Mouse (Mus musculus) retina, postnatal 1 day (tissue): ENCODE measurements around the gene Proser3.
"Not testable (repeated sequence)": the region's sequence is repeated elsewhere in the genome, so short reads cannot be mapped to it uniquely, and the experiment has no call there.

Experiments used
- DNase-seq: peaks from one replicate; pipeline ENCODE4 v3.0.0-alpha.2; 2012

The Proser3 gene

DNA sequence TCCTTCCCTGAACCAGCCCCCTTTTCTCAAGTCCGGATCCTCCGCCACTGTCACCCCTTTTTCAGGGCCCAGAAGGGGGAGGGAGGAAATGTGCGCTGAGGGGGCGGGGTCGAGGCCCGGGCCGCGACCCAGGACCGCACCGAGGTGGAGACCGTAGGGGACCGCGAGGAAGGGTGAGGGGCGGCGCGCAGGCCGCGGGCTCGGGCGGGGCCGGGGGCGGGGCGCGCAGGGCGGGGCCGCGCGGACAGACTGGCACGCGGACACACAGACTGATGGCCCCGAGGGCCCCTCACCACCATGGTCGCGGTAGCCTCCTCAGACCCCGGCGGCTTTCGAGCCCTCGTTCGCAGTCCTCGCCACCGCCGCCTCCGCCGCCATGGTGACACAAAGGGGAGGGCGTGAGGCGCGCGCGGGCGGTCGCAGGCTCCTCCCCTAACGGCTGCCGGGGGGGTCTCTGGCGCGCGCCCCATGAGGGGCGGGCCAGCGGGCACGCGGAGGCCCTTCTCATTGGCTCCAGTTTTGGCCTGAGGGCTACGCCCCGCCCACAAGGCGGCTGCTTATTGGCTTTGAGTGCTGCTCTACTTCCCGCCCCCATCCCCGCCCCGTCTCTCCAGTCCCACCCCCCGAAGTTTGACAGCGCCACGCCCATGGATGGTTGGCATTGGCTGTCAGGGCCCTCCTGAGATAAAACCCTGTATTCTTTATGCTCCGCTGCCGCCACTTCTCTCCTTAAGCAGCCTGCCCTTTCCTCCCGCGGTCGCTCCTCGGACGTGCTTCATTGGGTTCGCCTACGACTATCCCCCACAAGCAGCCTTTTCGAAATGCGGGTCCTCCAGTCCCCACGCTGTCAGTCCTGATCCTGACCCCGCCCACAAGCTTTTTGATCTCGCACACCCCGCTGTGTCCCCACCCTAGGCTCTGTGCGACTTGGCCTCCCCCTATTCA, 17.2 kb downstream of the Proser3 start, which contains the start of gene Arhgap33:
TSS of gene Arhgap33 (minus strand) at position 428 of the 945 bp plus-strand sequence.
- peak; percentile 99 for DNase-seq

DNA sequence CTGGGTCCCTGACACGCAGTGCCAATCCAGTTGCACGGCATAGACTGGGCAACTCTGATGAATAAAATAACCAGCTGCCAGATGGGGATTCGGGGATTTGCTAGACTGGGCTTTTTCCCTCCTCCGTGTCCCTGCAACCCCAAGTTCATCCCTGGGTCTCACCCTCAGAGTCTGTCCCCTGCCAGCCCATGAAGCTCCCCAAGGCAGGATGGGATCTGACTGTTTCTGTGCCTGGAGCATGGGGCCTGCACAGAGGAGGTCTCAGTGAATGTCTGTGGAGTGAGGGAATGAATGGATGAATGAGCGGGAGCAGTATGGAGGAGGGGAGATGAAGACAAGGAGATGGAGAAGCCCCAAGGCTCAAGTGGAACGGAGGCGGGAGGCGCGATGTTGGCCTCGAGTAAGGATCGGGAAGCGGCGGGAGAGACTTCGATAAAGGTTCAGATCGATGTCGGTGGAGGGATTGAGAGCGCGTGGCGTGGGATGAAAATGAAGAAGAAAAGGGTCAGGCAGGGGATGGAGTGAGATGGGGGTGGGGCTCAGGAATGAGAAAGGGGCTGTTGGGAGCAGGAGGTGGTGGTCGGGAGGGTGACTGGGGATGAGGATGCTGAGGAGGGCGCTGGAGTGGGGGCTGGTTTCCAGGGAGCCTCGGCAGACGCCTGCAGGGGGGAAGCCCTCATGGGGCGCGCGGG, 18.0 kb downstream of the Proser3 start:
- DNase-seq = peak; percentile 55

DNA sequence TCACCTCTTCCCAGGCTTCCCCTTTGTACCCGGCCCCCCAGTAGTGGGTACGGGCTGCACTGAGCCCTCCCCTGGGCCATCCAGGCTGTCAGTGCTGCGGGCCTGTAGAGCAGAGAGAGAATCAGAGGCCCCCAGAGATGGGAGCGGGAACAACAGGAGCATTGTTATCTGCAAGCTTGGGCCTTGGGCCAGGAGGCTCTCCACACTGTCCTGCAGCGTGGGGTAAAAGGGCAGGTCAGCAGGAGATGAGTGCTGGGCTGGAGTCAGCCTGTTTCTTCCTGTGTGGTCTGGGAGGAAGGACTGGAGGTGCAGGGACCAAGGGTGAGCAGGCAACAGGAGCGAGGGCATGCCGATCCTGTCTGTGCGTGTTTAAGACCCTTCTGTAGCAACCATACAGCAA, 19.2 kb downstream of the Proser3 start:
- DNase-seq = peak; percentile 94

DNA sequence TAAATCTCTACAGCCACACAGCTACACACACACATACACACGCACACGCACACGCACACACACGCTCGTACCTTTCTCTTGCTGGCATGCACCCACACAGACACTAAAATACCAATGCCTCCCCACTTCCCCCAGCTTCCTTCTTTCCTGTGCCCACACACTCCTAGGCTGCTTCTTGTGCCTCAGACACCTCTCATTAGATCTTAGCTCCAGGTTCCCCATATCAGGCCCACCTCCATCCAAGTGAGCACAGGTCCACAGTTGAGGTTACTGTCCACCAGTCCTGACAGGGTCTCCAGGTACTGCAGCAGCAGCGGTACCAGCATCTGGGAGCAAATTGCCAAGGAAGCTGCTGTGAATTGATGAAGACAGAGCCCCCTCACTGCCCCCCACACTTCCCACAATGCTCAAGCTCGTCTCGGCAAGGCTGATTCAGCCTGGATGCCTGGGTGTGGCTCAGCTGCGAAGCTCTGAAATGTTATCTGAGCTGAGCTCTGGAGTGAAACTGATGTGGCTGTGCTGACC, 20.7 kb downstream of the Proser3 start:
- DNase-seq = no peak

DNA sequence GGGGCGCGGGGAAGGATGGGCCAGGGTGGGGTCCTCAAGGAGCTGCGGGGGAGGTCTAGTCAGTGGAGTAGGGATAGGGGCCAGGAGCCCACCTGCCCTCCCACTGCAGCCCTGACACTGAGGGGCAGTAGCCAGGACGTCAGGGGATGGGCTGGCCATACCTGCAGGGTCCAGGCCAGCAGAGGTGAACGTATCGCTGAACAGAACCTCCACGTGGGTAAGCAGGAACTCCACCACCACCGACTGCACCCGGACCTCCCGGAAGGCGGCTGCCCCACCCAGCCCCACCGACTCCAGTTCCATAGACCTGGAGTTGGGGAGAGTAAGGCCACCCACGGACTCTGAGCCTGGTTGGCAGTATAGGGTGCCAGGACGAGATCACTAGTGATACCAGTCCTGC, 25.1 kb downstream of the Proser3 start:
- no peak for DNase-seq

DNA sequence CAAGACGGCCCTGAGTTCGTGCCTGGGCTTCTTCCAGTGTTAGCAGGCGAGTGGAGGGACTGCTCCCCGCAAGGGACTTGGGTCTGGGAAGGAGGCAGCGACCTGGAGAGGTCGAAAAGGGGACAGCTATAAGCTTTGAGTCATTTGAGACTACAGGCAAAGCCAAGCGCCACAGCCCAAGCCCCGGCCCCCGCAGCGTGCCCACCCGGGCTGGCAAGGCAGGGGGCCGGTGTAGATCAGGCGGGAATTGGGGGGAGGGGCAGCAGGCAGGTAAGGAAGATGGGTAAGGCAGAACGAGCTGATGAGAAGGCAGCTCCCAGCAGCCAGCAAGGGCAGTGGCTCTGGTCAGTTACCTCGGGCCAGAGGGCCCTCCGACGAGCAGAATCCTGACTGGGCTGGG, 25.7 kb downstream of the Proser3 start:
- DNase-seq = no peak

DNA sequence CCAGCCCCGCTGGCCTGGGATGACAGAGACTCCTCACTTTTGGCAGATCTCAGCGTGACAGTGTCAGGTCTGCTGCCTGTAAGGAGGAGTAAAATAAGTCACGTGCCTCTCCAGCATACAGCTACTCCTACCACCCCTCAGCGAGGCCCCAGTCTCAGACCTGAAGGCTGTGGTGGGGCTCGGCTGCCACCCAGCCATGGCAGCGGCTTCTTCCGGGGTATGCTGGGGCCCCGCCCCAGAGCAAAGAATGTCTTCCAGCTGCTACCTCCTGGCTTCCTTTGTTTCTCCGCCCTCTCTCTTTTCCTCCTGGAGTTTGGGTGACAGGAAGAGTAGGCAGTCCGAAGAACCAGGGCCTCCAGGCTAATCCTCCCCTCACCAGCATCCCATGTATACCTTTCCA, 26.1 kb downstream of the Proser3 start:
- no peak for DNase-seq

DNA sequence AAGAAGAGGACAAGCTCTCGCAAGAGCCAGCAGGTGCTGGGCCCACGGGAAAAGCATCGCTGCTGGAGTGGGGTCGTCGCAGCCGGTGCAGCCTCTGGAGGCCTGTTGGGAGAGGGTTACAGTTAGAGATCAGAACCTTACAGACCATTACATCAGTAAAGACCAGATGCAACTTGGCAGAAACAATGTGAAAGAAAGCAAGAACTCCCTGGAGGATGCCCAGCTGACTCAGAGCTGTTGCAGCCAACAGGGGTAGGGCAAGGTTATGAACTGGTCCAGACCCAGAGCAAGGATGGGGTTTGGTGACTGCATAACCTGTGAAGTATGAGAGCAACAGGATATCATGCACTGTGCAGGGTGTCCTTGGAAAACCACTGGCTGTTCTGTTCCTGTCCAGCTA, 27.6 kb downstream of the Proser3 start:
- DNase-seq = no peak

DNA sequence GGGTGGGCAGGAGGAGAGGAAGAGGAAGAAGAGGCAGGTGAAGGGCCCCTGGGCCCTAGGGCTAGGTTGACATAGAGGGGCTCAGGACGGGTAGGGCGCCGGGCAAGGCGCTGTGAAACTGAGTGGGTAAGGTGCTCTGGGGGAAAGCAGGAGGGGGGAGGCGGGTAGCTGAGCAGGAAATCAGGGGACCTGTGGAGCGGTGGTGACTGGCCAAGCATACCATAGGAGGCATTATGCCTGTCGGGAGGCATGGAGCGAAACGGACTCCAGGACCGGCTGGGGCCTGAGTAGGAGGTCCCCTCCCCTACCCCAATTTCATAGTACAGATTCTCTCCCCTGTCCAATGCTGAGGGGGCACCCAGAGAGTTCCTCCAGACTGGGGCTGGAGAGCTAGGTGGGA, 29.2 kb downstream of the Proser3 start:
- no peak for DNase-seq

DNA sequence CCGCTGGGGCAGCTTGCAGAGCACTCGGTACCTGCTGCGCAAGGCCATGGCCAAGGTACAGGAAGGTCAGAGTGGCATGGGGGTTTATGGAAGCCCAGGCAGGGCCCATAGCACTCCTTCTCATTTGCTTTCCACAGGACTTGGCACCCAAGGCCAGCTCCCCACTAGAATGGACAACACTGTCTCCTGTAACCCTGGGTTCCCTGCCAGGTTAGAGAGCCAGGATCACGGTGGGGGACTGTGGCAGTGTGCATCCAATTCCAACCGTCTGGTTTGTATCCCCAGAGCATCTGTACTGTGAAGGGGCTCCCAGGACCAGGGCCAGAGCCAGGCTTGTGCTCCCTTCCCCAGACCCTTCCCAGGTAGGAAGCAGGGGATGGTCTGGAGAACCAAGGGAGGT, 31.2 kb downstream of the Proser3 start:
- no peak for DNase-seq

DNA sequence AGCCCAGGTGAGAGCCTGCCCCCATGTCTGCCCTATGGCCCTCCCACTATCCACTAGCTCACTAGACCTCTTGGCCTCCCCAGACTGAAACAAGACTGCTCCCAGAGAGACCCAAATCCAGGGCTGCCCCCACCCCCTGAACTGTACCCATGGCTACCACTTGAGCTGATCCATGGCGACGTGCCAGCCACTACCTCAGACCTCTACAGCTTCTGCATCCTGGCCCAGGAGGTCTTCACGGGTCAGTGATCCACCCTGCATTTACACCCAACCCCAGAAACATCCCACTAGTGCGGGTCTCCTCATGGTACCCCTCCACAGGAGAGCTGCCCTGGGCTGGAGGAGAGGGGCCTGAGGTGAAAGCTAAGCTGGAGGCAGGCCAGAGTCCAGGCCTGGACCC, 31.7 kb downstream of the Proser3 start:
- peak; percentile 57 for DNase-seq

DNA sequence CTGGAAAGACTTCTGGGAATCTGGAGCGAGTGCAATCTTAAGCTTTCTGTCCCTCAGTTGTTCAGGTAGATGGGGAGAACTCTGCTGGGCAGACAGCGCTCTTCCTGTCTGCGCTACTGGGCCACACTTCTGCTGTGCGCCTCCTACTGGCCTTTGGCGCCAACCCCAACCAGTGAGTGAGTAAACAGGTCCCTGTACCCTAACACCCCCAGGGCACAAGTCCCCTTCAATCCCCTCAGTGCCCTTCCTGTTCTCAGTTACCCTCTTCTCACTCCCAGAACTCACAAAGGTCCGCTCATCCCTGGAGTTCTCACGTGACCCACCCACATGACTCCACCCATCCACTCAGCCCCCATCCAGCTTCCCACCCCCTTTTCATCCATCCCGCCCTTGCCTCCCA, 33.8 kb downstream of the Proser3 start:
- DNase-seq = peak; percentile 18

DNA sequence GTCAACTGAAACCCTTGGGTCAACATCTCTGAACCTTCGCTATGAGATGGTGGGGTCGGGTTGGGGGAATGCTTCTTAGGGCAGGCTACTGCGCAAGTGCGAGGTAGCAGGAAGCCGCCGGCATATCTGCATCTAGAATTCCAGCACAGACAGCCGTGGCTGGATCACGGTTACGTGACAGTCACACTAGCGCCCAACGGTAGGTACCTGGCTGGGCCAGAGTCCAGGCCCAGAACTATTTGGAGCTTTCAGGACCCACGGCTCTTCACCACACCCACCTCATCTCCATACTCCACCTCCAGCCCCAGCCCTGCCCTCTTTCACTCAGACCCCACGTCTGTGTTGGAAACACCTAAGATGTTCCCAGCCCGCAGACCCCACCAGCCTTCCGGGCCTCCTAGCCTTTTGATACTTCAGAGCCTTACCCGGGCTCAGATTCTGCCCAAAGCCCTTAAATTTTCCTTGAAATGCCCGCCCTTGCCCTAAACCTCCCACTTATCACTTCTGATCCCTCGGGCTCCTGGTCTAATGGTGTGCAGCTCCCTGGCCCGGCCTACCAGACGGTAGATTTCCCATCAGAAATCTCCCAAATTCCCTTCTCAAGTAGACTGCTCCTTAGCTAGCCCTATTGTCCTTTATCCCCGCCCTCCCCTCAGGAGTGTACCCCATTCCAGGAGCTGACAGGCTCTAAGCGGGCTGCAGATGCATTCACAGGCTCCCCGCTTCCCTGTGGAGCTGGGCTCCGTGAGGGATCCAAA, 36.9 kb downstream of the Proser3 start:
- no peak for DNase-seq

DNA sequence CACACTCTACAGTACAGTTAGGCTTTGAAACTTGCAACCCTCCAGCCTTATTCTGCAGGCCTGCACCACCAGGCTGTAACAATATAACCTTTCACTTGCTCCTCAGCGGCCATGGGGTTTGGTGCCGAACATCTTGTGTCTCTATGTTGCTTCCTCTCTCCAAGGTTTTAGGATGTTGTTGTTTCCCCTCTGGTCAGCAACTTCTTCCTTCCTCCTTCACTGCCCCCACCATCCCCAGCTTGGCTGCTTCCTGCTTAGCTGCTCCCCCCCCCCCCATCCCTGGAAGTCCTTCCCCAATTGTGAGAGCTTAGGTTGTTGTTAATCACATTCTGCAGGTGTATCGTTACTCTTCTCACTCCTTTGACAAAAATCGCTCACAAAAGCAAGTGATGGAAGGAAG, 44.0 kb downstream of the Proser3 start:
- no peak for DNase-seq

DNA sequence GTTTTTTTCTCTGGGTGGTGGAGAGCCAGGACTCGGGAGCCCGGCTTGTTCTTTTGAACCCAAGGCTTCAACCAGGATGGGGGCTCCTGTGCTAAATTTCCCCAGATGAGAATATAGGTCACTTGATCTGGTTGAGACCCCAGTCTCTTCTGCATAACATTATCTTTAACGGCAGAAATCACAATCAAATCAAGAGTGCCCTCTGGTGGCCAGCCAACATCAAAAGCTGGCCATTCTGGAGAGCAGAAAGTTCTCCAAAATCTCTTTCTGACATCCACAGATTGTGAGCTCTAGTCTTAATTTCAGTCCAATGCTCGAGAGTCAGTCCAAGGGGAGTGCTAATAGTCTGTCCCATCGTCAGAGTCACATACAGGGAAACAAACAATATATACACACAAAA, 50.9 kb downstream of the Proser3 start:
- not testable (repeated sequence) for DNase-seq

DNA sequence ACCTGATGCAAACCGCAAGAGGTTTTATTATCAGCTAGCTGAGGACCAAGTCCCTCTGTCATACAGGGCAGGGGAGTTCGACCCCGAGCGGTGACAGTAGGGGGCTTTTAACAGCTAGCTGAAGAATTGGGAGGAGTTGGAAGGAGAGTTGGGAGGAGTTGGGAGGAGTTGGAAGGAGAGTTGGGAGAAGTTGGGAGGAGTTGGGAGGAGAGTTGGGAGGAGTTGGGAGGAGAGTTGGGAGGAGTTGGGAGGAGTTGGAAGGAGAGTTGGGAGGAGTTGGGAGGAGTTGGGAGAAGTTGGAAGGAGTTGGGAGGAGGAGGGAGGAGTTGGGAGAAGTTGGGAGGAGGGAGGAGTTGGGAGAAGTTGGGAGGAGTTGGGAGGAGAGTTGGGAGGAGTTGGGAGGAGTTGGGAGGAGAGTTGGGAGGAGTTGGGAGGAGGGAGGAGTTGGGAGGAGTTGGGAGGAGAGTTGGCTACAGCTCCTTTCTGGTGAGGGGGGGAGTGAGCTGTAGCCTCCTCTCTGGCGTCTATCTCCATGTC, 56.5 kb downstream of the Proser3 start:
- DNase-seq = not testable (repeated sequence)

DNA sequence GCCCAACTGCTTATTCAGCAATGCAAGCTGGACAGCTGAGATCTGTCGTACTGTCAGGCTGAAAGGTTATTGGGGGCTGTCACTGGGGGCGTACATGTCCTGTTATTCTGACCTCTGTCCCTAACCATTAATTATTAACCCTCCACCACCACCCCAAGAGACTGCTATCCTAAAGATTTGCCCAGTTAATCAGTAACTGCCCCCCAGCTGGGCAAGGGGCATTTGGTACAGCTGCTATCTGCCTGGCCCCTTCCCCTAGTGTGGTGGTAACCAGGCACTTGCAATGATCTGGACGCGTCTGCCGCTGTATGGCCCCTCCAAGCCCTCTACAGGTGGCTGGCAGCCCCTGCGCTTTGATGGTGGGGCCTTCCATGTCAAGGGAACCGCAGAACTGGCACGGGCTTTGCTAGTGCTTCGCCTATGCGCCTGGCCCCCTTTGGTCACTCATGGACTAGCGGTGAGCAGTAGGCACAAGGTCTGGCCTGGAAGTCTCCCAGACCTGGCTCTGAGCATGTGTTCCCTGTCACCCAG, 58.6 kb downstream of the Proser3 start, which contains the start of gene Prodh2:
TSS of gene Prodh2 (plus strand) at position 222 of the 531 bp plus-strand sequence.
- DNase-seq = no peak

DNA sequence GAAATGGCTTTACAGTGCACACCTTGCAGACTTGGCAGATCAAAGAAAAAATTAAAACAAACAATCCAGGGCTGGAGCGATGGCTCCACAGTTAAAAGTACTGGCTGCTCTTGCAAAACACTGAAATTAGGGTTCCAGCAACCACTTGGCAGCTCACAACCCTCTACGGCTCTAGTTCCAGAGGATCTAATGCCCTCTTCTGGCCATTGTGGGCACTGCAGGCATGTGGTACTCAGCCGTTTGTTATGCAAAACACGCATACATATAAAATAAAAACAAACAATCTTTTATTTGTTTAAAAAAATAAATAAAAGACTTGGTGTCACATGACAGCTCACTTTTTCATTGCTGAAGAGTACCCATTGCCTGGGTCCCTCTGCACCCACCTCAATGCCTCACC, 59.3 kb downstream of the Proser3 start:
- DNase-seq = peak; percentile 77

DNA sequence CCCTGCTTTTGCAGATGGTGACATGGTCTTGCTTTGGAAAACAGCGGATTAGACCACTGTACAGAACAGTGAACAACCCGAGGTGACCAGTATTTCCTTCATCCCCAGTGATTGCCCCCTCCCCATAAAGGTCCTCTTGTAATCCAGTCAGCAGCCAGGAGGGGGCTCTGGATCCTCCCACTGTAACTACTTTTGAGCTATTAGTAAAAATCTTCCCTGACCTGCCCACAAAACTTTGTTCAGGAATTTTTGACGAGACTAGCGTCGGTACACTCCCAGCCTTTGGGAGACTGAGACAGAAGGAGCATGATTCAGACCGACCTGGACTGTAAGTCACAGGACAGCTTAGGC, 61.2 kb downstream of the Proser3 start:
- DNase-seq = peak; percentile 30

DNA sequence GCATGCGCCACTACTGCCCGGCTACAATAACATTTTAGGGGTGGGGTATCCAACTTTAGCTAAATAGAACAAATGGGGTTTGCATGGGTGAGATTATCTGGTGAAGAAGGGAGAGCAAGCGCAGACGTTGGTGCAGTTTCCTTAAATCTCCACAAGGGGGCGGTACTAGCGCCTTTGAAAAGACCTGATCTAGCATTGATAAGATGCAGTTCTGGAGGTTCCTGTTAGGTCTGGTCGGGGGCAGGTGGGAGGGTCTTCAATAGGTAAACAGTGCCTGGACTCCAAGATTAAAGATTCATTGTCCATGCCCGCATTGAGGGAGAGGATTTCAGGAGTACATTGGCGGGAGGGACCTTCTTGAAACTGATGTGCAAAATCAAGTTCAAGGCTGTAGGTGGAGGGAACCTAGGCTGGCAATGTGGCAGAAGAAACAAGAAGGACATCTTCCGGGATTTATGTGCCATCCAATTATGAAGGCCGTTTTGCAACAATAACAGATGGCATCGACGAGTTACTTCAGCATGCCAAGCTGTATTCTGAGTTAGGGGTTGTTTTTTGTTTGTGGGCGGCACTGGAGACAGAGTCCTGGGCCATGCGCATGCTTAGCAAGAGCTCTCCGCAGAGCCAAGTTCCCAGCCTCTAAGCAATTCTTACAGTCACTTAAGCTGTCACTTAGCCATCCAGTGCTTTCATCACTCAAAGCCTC, 61.7 kb downstream of the Proser3 start:
- peak; percentile 74 for DNase-seq
